Mouse (Mus musculus) lung, postnatal 14 days (tissue): ENCODE results near the gene Duoxa1.

Experiments
- DNase-seq: peaks from one replicate; pipeline ENCODE4 v3.0.0; 2021

Duoxa1 gene

GRCm38 (mm10) chr2:122297271-122298095 lies 16.0 kb downstream of the Duoxa1 start:
- no peak for DNase-seq

GRCm38 (mm10) chr2:122294916-122295315 lies 18.6 kb downstream of the Duoxa1 start:
- no peak for DNase-seq

- no peak for DNase-seq
Observed at GRCm38 (mm10) chr2:122286137-122286536, 27.4 kb downstream of the Duoxa1 start.

GRCm38 (mm10) chr2:122284091-122284490 lies 29.4 kb downstream of the Duoxa1 start:
- DNase-seq, result no peak

- no peak for DNase-seq
Observed at GRCm38 (mm10) chr2:122278769-122279168, 34.8 kb downstream of the Duoxa1 start.

GRCm38 (mm10) chr2:122266407-122267193 lies 46.9 kb downstream of the Duoxa1 start:
- no peak for DNase-seq

- no peak for DNase-seq
Observed at GRCm38 (mm10) chr2:122264690-122265089, 48.8 kb downstream of the Duoxa1 start.

- DNase-seq, result no peak
Observed at GRCm38 (mm10) chr2:122260729-122261128, 52.8 kb downstream of the Duoxa1 start.

- DNase-seq, result no peak
Observed at GRCm38 (mm10) chr2:122255997-122256396, 57.5 kb downstream of the Duoxa1 start.
